Mouse (Mus musculus) midbrain, embryonic 14.5 days (tissue): ENCODE results near the gene Ranbp17. TPM values are rescaled to one million over a fixed set of nuclear protein-coding genes. Genes with fewer than 3 reads are reported as not detected.

Source experiments
- ATAC-seq: fragments of 200-750 bp; cut with Nextera tagmentation; 2 replicates; pipeline ENCODE4 v1.8.0; 2017; ENCODE audit warnings: moderate number of reproducible peaks, moderate library complexity; ENCODE audit not compliant: low FRiP score, low TSS enrichment
- DNase-seq: peaks from one replicate; pipeline ENCODE4 v3.0.0-alpha.2; 2015
- H3K27ac ChIP-seq: fragments of 300-500 bp; sonication (generic); replicated peaks from 2 replicates; pipeline ENCODE4 v1.5.1; 2014; ENCODE audit warnings: mild to moderate bottlenecking, low read depth, low read length, moderate library complexity
- H3K27me3 ChIP-seq: fragments of 300-500 bp; sonication (generic); 2 replicates; pipeline ENCODE4 v1.6.1; 2014; ENCODE audit warnings: low read length, control low read depth, mixed read lengths; ENCODE audit not compliant: control insufficient read depth, insufficient read depth
- H3K36me3 ChIP-seq: fragments of 300-500 bp; sonication (generic); 2 replicates; pipeline ENCODE4 v1.6.1; 2014; ENCODE audit warnings: low read length, control low read depth; ENCODE audit not compliant: control insufficient read depth, insufficient read depth
- H3K4me1 ChIP-seq: fragments of 300-500 bp; sonication (generic); 2 replicates; pipeline ENCODE4 v1.6.1; 2014; ENCODE audit warnings: mild to moderate bottlenecking, antibody characterized with exemption, low read length, control low read depth; ENCODE audit not compliant: control insufficient read depth, insufficient read depth
- H3K4me2 ChIP-seq: fragments of 300-500 bp; sonication (generic); 2 replicates; pipeline ENCODE4 v1.6.1; 2014; ENCODE audit warnings: mild to moderate bottlenecking, low read length, moderate library complexity
- H3K4me3 ChIP-seq: fragments of 300-500 bp; sonication (generic); replicated peaks from 2 replicates; pipeline ENCODE4 v1.5.1; 2014; ENCODE audit warnings: low read depth, low read length
- H3K9ac ChIP-seq: fragments of 300-500 bp; sonication (generic); replicated peaks from 2 replicates; pipeline ENCODE4 v1.6.1; 2014; ENCODE audit warnings: mild to moderate bottlenecking, low read length, moderate library complexity
- H3K9me3 ChIP-seq: fragments of 300-500 bp; sonication (generic); 2 replicates; pipeline ENCODE4 v1.6.1; 2016; ENCODE audit warnings: low read length, control low read depth, mixed read lengths; ENCODE audit not compliant: control insufficient read depth
- WGBS: fragments of 180-500 bp; shearing (Covaris S2); extraction: QIAGEN DNeasy Blood & Tissue Kit; methylation state at CpG from one replicate; pipeline ENCODE4 v1.1.7; 2014; 5-methylcytosine and 5-hydroxymethylcytosine counted together
- polyA plus RNA-seq: library from polyadenylated mRNA; unstranded; fragments of >200 nt; fragmentation: Nextera tagmentation; extraction: Ambion mirVana; gene quantifications from 2 replicates; pipeline ENCODE4 v1.2.1, GENCODE M21; 2014

The Ranbp17 gene
- polyA plus RNA-seq, 1 experiment from 2014 or later, result 10.0 TPM

- Histone ChIP-seq H3K9me3 (no peaks in the 10 kb centered on the region), H3K9ac (no peak overlapping the region), H3K4me2 (no peak overlapping the region), H3K27ac (no peak overlapping the region), H3K4me3 (no peak overlapping the region), H3K4me1 (no peaks in the 10 kb centered on the region; the same call in 1 of the 2 replicates), H3K27me3 (no peaks in the 10 kb centered on the region), H3K36me3 (no peaks in the 10 kb centered on the region)
- DNase-seq (no peak), ATAC-seq (no peak)
- 90% methylated on average over 6 of the region's 6 CpGs for WGBS
Observed at GRCm38 (mm10) chr11:33396275-33396674, 117.3 kb downstream of the Ranbp17 start.

DNA sequence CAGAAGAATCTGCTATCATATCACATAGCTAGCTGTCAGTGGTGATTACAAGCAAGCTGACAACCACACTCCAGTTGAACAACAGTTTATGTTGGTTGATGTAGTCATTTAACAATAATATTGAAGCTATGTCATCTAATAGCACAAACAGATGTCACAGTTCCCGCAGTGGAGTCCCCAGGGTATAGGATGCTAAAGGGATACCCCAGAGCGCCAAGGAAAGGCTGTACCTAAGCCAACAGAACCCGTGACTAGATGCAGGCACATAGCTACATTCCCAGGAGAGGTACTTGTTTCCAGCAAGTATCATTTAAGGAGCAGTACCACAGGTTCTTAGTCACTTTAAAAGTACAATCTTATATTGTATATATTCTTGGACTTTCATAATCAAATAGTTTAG is 119.5 kb downstream of the Ranbp17 start:
- no peak for DNase-seq

DNA sequence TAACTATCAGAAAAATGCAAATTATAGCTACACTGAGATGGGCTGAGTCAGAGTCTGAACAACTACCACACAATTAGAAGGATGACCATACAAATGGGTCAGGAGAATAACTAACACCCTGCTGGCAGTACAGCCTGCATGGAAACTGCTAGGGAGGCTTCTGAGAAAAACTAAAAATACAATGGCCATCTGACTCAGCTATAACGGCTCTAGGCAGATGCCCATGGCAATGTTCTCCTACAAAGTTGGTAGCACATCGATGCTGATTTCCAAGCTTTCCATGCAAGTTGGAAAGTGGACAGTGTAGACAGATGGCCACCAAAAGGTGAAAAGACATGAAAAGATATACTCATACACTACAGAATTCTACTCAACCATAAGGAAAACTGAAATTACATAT is 124.9 kb downstream of the Ranbp17 start:
- Histone ChIP-seq H3K9me3 (no peaks in the 10 kb centered on the region), H3K4me1 (no peaks in the 10 kb centered on the region), H3K27ac (no peak overlapping the region), H3K36me3 (no peaks in the 10 kb centered on the region), H3K4me2 (no peak overlapping the region), H3K4me3 (no peak overlapping the region), H3K9ac (no peak overlapping the region), H3K27me3 (no peaks in the 10 kb centered on the region)
- DNase-seq (no peak), ATAC-seq (no peak)
- 92% methylated on average over 2 of the region's 2 CpGs for WGBS

More for the DNA sequence above, 119.5 kb downstream of the Ranbp17 start:
- no peaks in the 10 kb centered on the region for H3K36me3 ChIP-seq
- H3K27ac ChIP-seq, result no peak overlapping the region
- H3K27me3 ChIP-seq, result no peaks in the 10 kb centered on the region
- 75% methylated on average over 3 of the region's 3 CpGs for WGBS
- no peak overlapping the region for H3K4me2 ChIP-seq
- no peak overlapping the region for H3K9ac ChIP-seq
- ATAC-seq, result no peak
- H3K4me3 ChIP-seq, result no peak overlapping the region
- H3K9me3 ChIP-seq, result no peaks in the 10 kb centered on the region
- no peaks in the 10 kb centered on the region; the same call in 1 of the 2 replicates for H3K4me1 ChIP-seq

GRCm38 (mm10) chr11:33361867-33362266 is 151.7 kb downstream of the Ranbp17 start:
- Histone ChIP-seq H3K9ac (no peak overlapping the region), H3K4me1 (no peaks in the 10 kb centered on the region), H3K9me3 (no peaks in the 10 kb centered on the region), H3K4me2 (no peak overlapping the region), H3K4me3 (no peak overlapping the region), H3K36me3 (no peaks in the 10 kb centered on the region), H3K27ac (no peak overlapping the region; the same call in 1 of the 2 replicates), H3K27me3 (no peaks in the 10 kb centered on the region)
- peak; percentile 67 for DNase-seq
- no peak for ATAC-seq
- WGBS, result 50% methylated on average over 5 of the region's 5 CpGs

DNA sequence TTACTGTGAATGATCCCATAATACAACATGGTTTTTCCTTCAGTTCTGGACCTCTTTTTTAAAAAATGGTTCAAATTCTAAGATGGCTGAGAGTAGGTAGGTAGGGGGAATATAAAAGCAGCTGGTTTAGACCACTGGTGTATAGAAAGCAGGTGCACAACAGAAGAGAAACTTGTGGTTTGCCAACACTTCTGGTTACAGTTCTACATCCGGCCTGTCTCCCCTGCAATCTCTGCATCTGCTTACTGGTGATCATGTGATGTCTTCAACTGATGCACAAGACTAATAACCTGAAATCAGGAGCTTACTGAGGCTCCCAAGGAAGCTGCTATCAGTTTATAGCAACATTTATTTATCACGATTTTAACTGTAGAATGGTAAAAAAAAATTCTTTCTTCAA is 164.3 kb downstream of the Ranbp17 start:
- Histone ChIP-seq H3K9me3 (no peaks in the 10 kb centered on the region), H3K27ac (no peak overlapping the region), H3K36me3 (no peaks in the 10 kb centered on the region), H3K27me3 (no peaks in the 10 kb centered on the region), H3K9ac (no peak overlapping the region), H3K4me2 (no peak overlapping the region), H3K4me1 (no peaks in the 10 kb centered on the region), H3K4me3 (no peak overlapping the region)
- ATAC-seq (no peak), DNase-seq (no peak)
- WGBS, result 89% methylated on average over 2 of the region's 2 CpGs

- ATAC-seq, result no peak
- Histone ChIP-seq H3K4me3 (no peak overlapping the region), H3K27me3 (no peaks in the 10 kb centered on the region), H3K4me2 (no peak overlapping the region), H3K4me1 (no peaks in the 10 kb centered on the region), H3K27ac (no peak overlapping the region), H3K9ac (no peak overlapping the region), H3K36me3 (no peaks in the 10 kb centered on the region), H3K9me3 (no peaks in the 10 kb centered on the region)
- DNase-seq, result no peak
- 91% methylated on average over 2 of the region's 2 CpGs for WGBS
Observed at GRCm38 (mm10) chr11:33342061-33342460, 171.5 kb downstream of the Ranbp17 start.

GRCm38 (mm10) chr11:33336552-33337121 is 176.9 kb downstream of the Ranbp17 start:
- ATAC-seq (no peak), DNase-seq (peak; percentile 71)
- H3K4me2 ChIP-seq, result no peak overlapping the region
- no peaks in the 10 kb centered on the region for H3K4me1 ChIP-seq
- WGBS, result 7% methylated on average over 7 of the region's 7 CpGs
- H3K9me3 ChIP-seq, result no peaks in the 10 kb centered on the region
- no peak overlapping the region for H3K9ac ChIP-seq
- no peaks in the 10 kb centered on the region for H3K36me3 ChIP-seq
- no peak overlapping the region for H3K27ac ChIP-seq
- H3K4me3 ChIP-seq, result no peak overlapping the region
- H3K27me3 ChIP-seq, result no peaks in the 10 kb centered on the region

- Histone ChIP-seq H3K27me3 (no peaks in the 10 kb centered on the region), H3K9ac (no peak overlapping the region), H3K4me2 (no peak overlapping the region), H3K4me3 (no peak overlapping the region), H3K27ac (no peak overlapping the region), H3K4me1 (no peaks in the 10 kb centered on the region), H3K36me3 (no peaks in the 10 kb centered on the region), H3K9me3 (no peaks in the 10 kb centered on the region)
- ATAC-seq, result no peak
- DNase-seq, result no peak
- 86% methylated on average over 3 of the region's 3 CpGs for WGBS
Observed at GRCm38 (mm10) chr11:33335616-33336015, 177.9 kb downstream of the Ranbp17 start.

GRCm38 (mm10) chr11:33332137-33332536 is 181.4 kb downstream of the Ranbp17 start:
- Histone ChIP-seq H3K4me3 (no peak overlapping the region), H3K4me1 (no peaks in the 10 kb centered on the region), H3K4me2 (no peak overlapping the region), H3K27ac (no peak overlapping the region), H3K27me3 (no peaks in the 10 kb centered on the region), H3K36me3 (no peaks in the 10 kb centered on the region), H3K9ac (no peak overlapping the region), H3K9me3 (no peaks in the 10 kb centered on the region)
- WGBS, result 14% methylated on average over 5 of the region's 5 CpGs
- DNase-seq (peak; percentile 59), ATAC-seq (no peak; the same call in 1 of the 2 replicates)
